Mouse (Mus musculus): Measurements from ENCODE around the gene Supt7l. TPM values are rescaled to one million over a fixed set of nuclear protein-coding genes. Genes with fewer than 3 reads are reported as not detected.

The Supt7l gene
- polyA plus RNA-seq, 1 experiment from 2014 or later: 30.5 TPM

- Histone ChIP-seq H3K4me1 (replicated peaks) (no peaks in the 10 kb centered on the region), H3K9ac (replicated peaks) (no peak overlapping the region), H3K4me2 (replicated peaks) (no peak overlapping the region), H3K4me3 (replicated peaks) (no peak overlapping the region), H3K36me3 (peaks cover 13% of the 10 kb centered on the region), H3K9me3 (no peaks in the 10 kb centered on the region), H3K27ac (no peak overlapping the region), H3K27me3 (no peaks in the 10 kb centered on the region)
- 98% methylated on average over 3 of the region's 3 CpGs for WGBS
- no peak for ATAC-seq
Observed at GRCm38 (mm10) chr5:31487889-31488288, 39.7 kb downstream of the Supt7l start.

GRCm38 (mm10) chr5:31485440-31485839 is 42.2 kb downstream of the Supt7l start, which contains the start of gene 4930548H24Rik:
Gene 4930548H24Rik (plus strand): TSS chr5:31485740.
- H3K4me3 ChIP-seq (replicated peaks): no peak within 1 kb of the TSS
- H3K9me3 ChIP-seq: no peaks in the 10 kb centered on the region
- WGBS: 98% methylated on average over 3 of the region's 3 CpGs
- H3K36me3 ChIP-seq: peaks cover 37% of the 10 kb centered on the region
- no peak within 1 kb of the TSS for H3K9ac ChIP-seq (replicated peaks)
- no peak within 1 kb of the TSS for H3K27ac ChIP-seq
- H3K4me1 ChIP-seq (replicated peaks): no peaks in the 10 kb centered on the region
- ATAC-seq: no peak
- H3K27me3 ChIP-seq: no peaks in the 10 kb centered on the region
- no peak within 1 kb of the TSS for H3K4me2 ChIP-seq (replicated peaks)

GRCm38 (mm10) chr5:31480536-31480935 is 47.1 kb downstream of the Supt7l start:
- H3K4me3 ChIP-seq (replicated peaks): no peak overlapping the region

GRCm38 (mm10) chr5:31470334-31470733 is 57.3 kb downstream of the Supt7l start:
- H3K27me3 ChIP-seq: no peaks in the 10 kb centered on the region
- ATAC-seq: no peak
- no peak overlapping the region for H3K4me3 ChIP-seq (replicated peaks)
- H3K36me3 ChIP-seq: peaks cover 92% of the 10 kb centered on the region
- no peak overlapping the region for H3K9ac ChIP-seq (replicated peaks)
- H3K4me1 ChIP-seq (replicated peaks): no peaks in the 10 kb centered on the region
- no peak overlapping the region for H3K27ac ChIP-seq
- no peak overlapping the region for H3K4me2 ChIP-seq (replicated peaks)
- 76% methylated on average over 7 of the region's 7 CpGs for WGBS
- no peaks in the 10 kb centered on the region for H3K9me3 ChIP-seq

More at GRCm38 (mm10) chr5:31480536-31480935, 47.1 kb downstream of the Supt7l start:
- H3K4me2 ChIP-seq (replicated peaks): no peak overlapping the region
- H3K9me3 ChIP-seq: no peaks in the 10 kb centered on the region
- WGBS: 93% methylated on average over 4 of the region's 4 CpGs
- no peak overlapping the region for H3K27ac ChIP-seq
- no peak overlapping the region for H3K9ac ChIP-seq (replicated peaks)
- ATAC-seq: no peak
- H3K36me3 ChIP-seq: peaks cover 86% of the 10 kb centered on the region
- H3K27me3 ChIP-seq: no peaks in the 10 kb centered on the region
- H3K4me1 ChIP-seq (replicated peaks): no peaks in the 10 kb centered on the region

GRCm38 (mm10) chr5:31469711-31470110 is 57.9 kb downstream of the Supt7l start:
- no peak for ATAC-seq

GRCm38 (mm10) chr5:31467798-31468197 is 59.8 kb downstream of the Supt7l start:
- Histone ChIP-seq H3K36me3 (peaks cover 72% of the 10 kb centered on the region), H3K27me3 (no peaks in the 10 kb centered on the region), H3K9me3 (no peaks in the 10 kb centered on the region), H3K4me3 (replicated peaks) (no peak overlapping the region), H3K27ac (no peak overlapping the region), H3K4me2 (replicated peaks) (no peak overlapping the region), H3K4me1 (replicated peaks) (no peaks in the 10 kb centered on the region), H3K9ac (replicated peaks) (no peak overlapping the region)
- WGBS: 96% methylated on average over 3 of the region's 3 CpGs
- ATAC-seq: no peak

More at GRCm38 (mm10) chr5:31469711-31470110, 57.9 kb downstream of the Supt7l start:
- H3K27ac ChIP-seq: no peak overlapping the region
- no peaks in the 10 kb centered on the region for H3K9me3 ChIP-seq
- H3K4me3 ChIP-seq (replicated peaks): no peak overlapping the region
- no peaks in the 10 kb centered on the region for H3K27me3 ChIP-seq
- H3K9ac ChIP-seq (replicated peaks): no peak overlapping the region
- H3K36me3 ChIP-seq: peaks cover 90% of the 10 kb centered on the region
- no peak overlapping the region for H3K4me2 ChIP-seq (replicated peaks)
- no peaks in the 10 kb centered on the region for H3K4me1 ChIP-seq (replicated peaks)
- WGBS: 90% methylated on average over 6 of the region's 6 CpGs

Other genes with a start within 250 kb of the Supt7l start
- gene Ift172, start 236.7 kb downstream of the Supt7l start, polyA plus RNA-seq (2015; fragmentation: Nextera tagmentation; extraction: Ambion mirVana): 34.4 and 36.0 TPM in 2 replicates
- gene Fndc4, start 231.7 kb downstream of the Supt7l start, polyA plus RNA-seq (2015; fragmentation: Nextera tagmentation; extraction: Ambion mirVana): 63.2 and 74.5 TPM in 2 replicates
- 0.12 and 0.43 TPM in 2 replicates for gene Gckr, start 230.4 kb downstream of the Supt7l start, polyA plus RNA-seq (2015; fragmentation: Nextera tagmentation; extraction: Ambion mirVana)
- gene Zfp512, start 75.4 kb downstream of the Supt7l start, polyA plus RNA-seq (2015; fragmentation: Nextera tagmentation; extraction: Ambion mirVana): 124 and 125 TPM in 2 replicates
- 0.13 and 0.18 TPM in 2 replicates for gene 4930548H24Rik, start 42.1 kb downstream of the Supt7l start, polyA plus RNA-seq (2015; fragmentation: Nextera tagmentation; extraction: Ambion mirVana)
- 78.3 and 80.5 TPM in 2 replicates for gene Gpn1, start 33.1 kb downstream of the Supt7l start, polyA plus RNA-seq (2015; fragmentation: Nextera tagmentation; extraction: Ambion mirVana)
- 32.6 and 34.8 TPM in 2 replicates for gene Slc4a1ap, start 812 bp downstream of the Supt7l start, polyA plus RNA-seq (2015; fragmentation: Nextera tagmentation; extraction: Ambion mirVana)
- gene Mrpl33, start 69.1 kb upstream of the Supt7l start, polyA plus RNA-seq (2015; fragmentation: Nextera tagmentation; extraction: Ambion mirVana): 188 and 192 TPM in 2 replicates
- 1.7 and 2.2 TPM in 2 replicates for gene Rbks, start 169.8 kb upstream of the Supt7l start, polyA plus RNA-seq (2015; fragmentation: Nextera tagmentation; extraction: Ambion mirVana)
- gene Babam2, start 169.9 kb upstream of the Supt7l start, polyA plus RNA-seq (2015; fragmentation: Nextera tagmentation; extraction: Ambion mirVana): 63.4 and 64.7 TPM in 2 replicates

Measured in midbrain, embryonic 13.5 days (tissue).